Mouse (Mus musculus): Measurements from ENCODE around the gene Uaca. TPM values are rescaled to one million over a fixed set of nuclear protein-coding genes. Genes with fewer than 3 reads are reported as not detected.

Gene Uaca
- polyA plus RNA-seq, 2 experiments = 0.62 to 1.9 TPM

DNA sequence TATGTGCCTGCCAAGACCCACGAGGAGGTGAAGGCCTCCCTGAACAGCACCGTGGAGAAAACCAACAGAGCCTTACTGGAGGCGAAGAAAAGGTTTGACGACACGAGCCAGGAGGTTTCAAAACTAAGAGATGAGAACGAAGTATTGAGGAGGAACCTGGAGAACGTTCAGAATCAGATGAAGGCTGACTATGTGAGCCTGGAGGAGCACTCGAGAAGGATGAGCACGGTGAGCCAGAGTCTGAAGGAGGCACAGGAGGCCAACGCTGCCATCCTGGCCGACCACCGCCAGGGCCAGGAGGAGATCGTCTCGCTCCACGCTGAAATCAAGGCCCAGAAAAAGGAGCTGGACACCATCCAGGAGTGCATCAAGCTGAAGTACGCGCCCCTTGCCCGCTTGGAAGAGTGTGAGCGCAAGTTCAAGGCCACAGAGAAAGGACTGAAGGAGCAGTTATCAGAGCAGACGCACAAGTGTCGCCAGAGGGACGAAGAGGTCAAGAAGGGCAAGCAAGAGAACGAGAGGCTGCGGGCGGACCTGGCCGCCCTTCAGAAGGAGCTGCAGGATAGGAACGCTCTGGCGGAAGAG is 76.7 kb downstream of the Uaca start:
- H3K4me3 ChIP-seq (ENCODE audit: insufficient read depth in 1 of 2, low read depth in 2 of 2, low read length in 2 of 2) = no peak overlapping the region
- DNase-seq (ENCODE audit: low read depth in 3 of 3, low spot score in 3 of 3) = no peak
- no peak for ATAC-seq (ENCODE audit: insufficient read depth)
- H3K4me1 ChIP-seq (replicated peaks; ENCODE audit: control insufficient read depth in 2 of 2, insufficient read depth in 2 of 2, low read length in 1 of 2) = no peaks in the 10 kb centered on the region
- no peak for TF ChIP-seq EP300 (IDR thresholded peaks at IDR 0.05; ENCODE audit: low read depth)
- TF ChIP-seq CTCF (IDR thresholded peaks at IDR 0.05; ENCODE audit: low read depth) = no peak
- no peaks in the 10 kb centered on the region for H3K36me3 ChIP-seq (replicated peaks; ENCODE audit: control insufficient read depth, insufficient read depth, low read depth)
- WGBS (ENCODE audit: insufficient replicate concordance) = 85% methylated on average over 28 of the region's 28 CpGs
- no peaks in the 10 kb centered on the region for H3K27me3 ChIP-seq (ENCODE audit: control insufficient read depth, insufficient read depth, low read length)
- no peak overlapping the region for H3K27ac ChIP-seq
- H3K4me2 ChIP-seq (ENCODE audit: low read depth) = no peak overlapping the region
- no peaks in the 10 kb centered on the region for H3K9me3 ChIP-seq (ENCODE audit: control insufficient read depth, low read length)
- no peak overlapping the region for H3K9ac ChIP-seq (replicated peaks)

DNA sequence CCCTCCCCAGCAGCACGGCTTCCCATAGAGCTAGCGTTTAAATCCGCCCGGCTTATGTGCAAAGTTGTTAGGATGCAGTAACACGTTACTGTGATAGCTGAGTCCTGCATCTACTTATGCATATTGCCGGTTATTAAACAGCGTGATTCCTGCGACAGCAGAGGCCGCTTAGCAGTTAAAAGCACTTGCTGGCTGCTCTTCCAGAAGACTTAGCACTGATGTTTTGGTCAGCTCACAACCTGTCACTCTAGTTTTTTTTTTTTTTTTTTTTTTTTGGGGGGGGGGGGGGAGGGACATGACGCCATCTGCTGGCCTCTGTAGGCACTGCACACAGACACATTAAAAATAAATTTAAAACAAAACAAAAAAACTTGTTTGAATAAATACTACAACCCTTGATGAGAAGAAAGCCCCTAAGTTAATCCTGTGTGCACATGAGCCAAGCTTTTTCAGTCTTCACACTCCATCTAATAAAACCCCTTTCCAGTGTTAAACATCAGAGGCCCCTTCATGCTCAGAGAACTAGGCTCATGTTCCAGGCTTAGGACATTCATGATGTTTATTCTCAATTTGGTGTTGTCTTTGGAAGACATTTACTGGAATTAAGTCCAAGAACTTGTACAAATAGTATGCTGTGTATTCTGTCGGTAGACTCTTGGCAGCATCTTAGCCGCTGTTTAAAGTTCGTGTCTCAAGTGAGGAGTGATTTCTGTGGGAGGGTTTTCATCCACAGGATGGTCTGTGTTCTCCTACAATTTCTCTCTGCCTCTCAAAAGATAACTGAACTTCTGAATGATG is 79.1 kb downstream of the Uaca start:
- Histone ChIP-seq H3K27ac (no peak overlapping the region), H3K9me3 (ENCODE audit: control insufficient read depth, low read length) (no peaks in the 10 kb centered on the region), H3K4me1 (replicated peaks; ENCODE audit: control insufficient read depth in 2 of 2, insufficient read depth in 2 of 2, low read length in 1 of 2) (no peaks in the 10 kb centered on the region), H3K27me3 (ENCODE audit: control insufficient read depth, insufficient read depth, low read length) (no peaks in the 10 kb centered on the region), H3K36me3 (replicated peaks; ENCODE audit: control insufficient read depth, insufficient read depth, low read depth) (no peaks in the 10 kb centered on the region), H3K9ac (replicated peaks) (no peak overlapping the region), H3K4me2 (ENCODE audit: low read depth) (no peak overlapping the region), H3K4me3 (ENCODE audit: insufficient read depth in 1 of 2, low read depth in 2 of 2, low read length in 2 of 2) (no peak overlapping the region)
- 72% methylated on average over 13 of the region's 13 CpGs for WGBS (ENCODE audit: insufficient replicate concordance)
- TF ChIP-seq CTCF (IDR thresholded peaks at IDR 0.05; ENCODE audit: low read depth) = peak; percentile 21; the same call in 1 of the 2 replicates
- TF ChIP-seq EP300 (IDR thresholded peaks at IDR 0.05; ENCODE audit: low read depth) = no peak
- ATAC-seq (ENCODE audit: insufficient read depth) (no peak), DNase-seq (ENCODE audit: low read depth in 3 of 3, low spot score in 3 of 3) (no peak)

DNA sequence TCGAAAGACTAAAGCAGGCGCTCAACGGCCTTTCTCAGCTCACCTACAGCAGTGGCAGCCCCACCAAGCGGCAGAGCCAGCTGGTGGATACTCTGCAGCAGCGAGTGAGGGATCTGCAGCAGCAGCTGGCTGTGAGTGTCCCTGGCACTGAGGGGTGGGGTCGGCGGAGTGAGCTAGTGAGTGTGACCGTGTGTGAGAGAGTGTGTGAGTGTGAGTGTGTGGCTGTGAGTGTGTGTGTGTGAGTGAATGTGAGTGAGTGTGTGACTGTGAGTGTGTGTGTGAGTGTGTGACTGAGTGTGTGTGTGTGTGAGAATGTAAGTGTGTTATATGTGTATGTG is 79.7 kb downstream of the Uaca start:
- DNase-seq (ENCODE audit: low read depth in 3 of 3, low spot score in 3 of 3) (no peak), ATAC-seq (ENCODE audit: insufficient read depth) (no peak)
- no peak overlapping the region for H3K4me3 ChIP-seq (ENCODE audit: insufficient read depth in 1 of 2, low read depth in 2 of 2, low read length in 2 of 2)
- H3K9me3 ChIP-seq (ENCODE audit: control insufficient read depth, low read length) = no peaks in the 10 kb centered on the region
- TF ChIP-seq CTCF (IDR thresholded peaks at IDR 0.05; ENCODE audit: low read depth) = no peak
- TF ChIP-seq EP300 (IDR thresholded peaks at IDR 0.05; ENCODE audit: low read depth) = no peak
- WGBS (ENCODE audit: insufficient replicate concordance) = 74% methylated on average over 8 of the region's 8 CpGs
- H3K4me2 ChIP-seq (ENCODE audit: low read depth) = no peak overlapping the region
- no peak overlapping the region for H3K9ac ChIP-seq (replicated peaks)
- no peaks in the 10 kb centered on the region for H3K4me1 ChIP-seq (replicated peaks; ENCODE audit: control insufficient read depth in 2 of 2, insufficient read depth in 2 of 2, low read length in 1 of 2)
- H3K36me3 ChIP-seq (replicated peaks; ENCODE audit: control insufficient read depth, insufficient read depth, low read depth) = no peaks in the 10 kb centered on the region
- H3K27ac ChIP-seq = no peak overlapping the region
- no peaks in the 10 kb centered on the region for H3K27me3 ChIP-seq (ENCODE audit: control insufficient read depth, insufficient read depth, low read length)

DNA sequence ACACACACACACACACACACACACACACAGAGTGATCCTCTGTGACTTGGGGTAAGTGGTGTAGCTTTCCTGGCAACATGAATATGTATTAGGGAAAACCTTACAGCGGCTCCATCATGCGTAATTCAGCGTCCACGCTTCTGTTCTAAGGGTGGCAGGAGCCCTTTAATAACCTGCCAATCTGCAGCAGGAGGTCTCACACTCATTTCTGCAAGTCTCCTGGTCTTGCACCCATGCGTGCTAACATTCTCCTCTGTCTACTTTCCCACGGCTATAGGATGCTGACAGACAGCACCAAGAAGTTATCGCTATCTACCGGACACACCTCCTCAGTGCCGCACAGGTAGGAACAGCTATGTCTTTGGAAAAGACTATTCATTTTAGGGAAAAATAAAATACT is 81.7 kb downstream of the Uaca start:
- H3K36me3 ChIP-seq (replicated peaks; ENCODE audit: control insufficient read depth, insufficient read depth, low read depth) = no peaks in the 10 kb centered on the region
- 86% methylated on average over 9 of the region's 9 CpGs for WGBS (ENCODE audit: insufficient replicate concordance)
- H3K27me3 ChIP-seq (ENCODE audit: control insufficient read depth, insufficient read depth, low read length) = no peaks in the 10 kb centered on the region
- ATAC-seq (ENCODE audit: insufficient read depth) (no peak), DNase-seq (ENCODE audit: low read depth in 3 of 3, low spot score in 3 of 3) (no peak)
- H3K9me3 ChIP-seq (ENCODE audit: control insufficient read depth, low read length) = no peaks in the 10 kb centered on the region
- no peak overlapping the region for H3K9ac ChIP-seq (replicated peaks)
- no peak overlapping the region for H3K27ac ChIP-seq
- H3K4me1 ChIP-seq (replicated peaks; ENCODE audit: control insufficient read depth in 2 of 2, insufficient read depth in 2 of 2, low read length in 1 of 2) = no peaks in the 10 kb centered on the region
- no peak overlapping the region for H3K4me3 ChIP-seq (ENCODE audit: insufficient read depth in 1 of 2, low read depth in 2 of 2, low read length in 2 of 2)
- TF ChIP-seq CTCF (IDR thresholded peaks at IDR 0.05; ENCODE audit: low read depth) (no peak), EP300 (IDR thresholded peaks at IDR 0.05; ENCODE audit: low read depth) (no peak)
- no peak overlapping the region for H3K4me2 ChIP-seq (ENCODE audit: low read depth)

DNA sequence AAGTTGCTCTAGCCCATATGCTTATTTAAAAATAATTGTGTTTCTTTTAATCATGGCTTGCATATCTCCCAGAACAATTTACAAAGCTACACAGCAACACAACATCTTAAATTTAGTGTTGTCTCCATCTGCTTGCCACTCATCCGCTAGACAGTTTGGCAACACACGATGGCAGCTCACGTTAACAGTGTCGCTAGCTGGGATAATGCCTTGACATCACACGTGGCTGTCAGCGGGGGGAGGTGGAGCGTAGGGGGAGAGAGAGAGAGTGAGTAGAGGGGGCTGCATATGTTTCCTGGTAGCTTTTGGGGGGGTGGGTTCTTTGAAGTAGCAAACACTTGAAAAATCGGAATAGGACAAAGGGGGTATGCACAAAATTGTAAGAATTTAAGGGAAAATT is 82.2 kb downstream of the Uaca start:
- DNase-seq (ENCODE audit: low read depth in 3 of 3, low spot score in 3 of 3) (no peak), ATAC-seq (ENCODE audit: insufficient read depth) (no peak)
- Histone ChIP-seq H3K9me3 (ENCODE audit: control insufficient read depth, low read length) (no peaks in the 10 kb centered on the region), H3K4me1 (replicated peaks; ENCODE audit: control insufficient read depth in 2 of 2, insufficient read depth in 2 of 2, low read length in 1 of 2) (no peaks in the 10 kb centered on the region), H3K27ac (no peak overlapping the region), H3K27me3 (ENCODE audit: control insufficient read depth, insufficient read depth, low read length) (no peaks in the 10 kb centered on the region), H3K4me3 (ENCODE audit: insufficient read depth in 1 of 2, low read depth in 2 of 2, low read length in 2 of 2) (no peak overlapping the region), H3K36me3 (replicated peaks; ENCODE audit: control insufficient read depth, insufficient read depth, low read depth) (no peaks in the 10 kb centered on the region), H3K4me2 (ENCODE audit: low read depth) (no peak overlapping the region), H3K9ac (replicated peaks) (no peak overlapping the region)
- WGBS (ENCODE audit: insufficient replicate concordance) = 77% methylated on average over 8 of the region's 8 CpGs
- no peak for TF ChIP-seq CTCF (IDR thresholded peaks at IDR 0.05; ENCODE audit: low read depth)
- TF ChIP-seq EP300 (IDR thresholded peaks at IDR 0.05; ENCODE audit: low read depth) = no peak

Measured in liver, embryonic 14.5 days (tissue).